Mouse (Mus musculus): Measurements from ENCODE around the gene Frmd4a.
"Not testable (repeated sequence)": the region's sequence is repeated elsewhere in the genome, so short reads cannot be mapped to it uniquely, and the experiment has no call there.

Gene Frmd4a

GRCm38 (mm10) chr2:4222497-4222828 lies 204.9 kb downstream of the Frmd4a start:
- no peak for DNase-seq

DNA sequence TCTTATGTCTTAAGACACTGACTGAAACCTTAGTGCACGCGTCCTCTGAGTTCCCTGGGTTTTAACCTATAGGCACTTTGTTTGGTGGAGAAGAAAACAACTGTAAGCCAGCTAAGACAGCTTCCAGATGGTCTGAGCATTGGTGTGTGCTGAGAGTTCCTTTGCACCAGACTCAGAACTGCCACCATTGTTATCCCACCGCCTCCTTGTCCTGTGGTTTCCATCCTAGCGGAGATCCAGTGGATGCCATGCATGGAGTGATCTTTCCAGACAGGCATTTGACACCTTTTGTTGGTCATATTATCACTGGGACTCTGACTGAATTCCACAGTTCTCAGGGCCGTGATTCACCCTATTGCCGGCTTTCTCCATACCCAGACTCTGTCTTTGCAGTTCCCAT lies 205.8 kb downstream of the Frmd4a start:
- DNase-seq: no peak

DNA sequence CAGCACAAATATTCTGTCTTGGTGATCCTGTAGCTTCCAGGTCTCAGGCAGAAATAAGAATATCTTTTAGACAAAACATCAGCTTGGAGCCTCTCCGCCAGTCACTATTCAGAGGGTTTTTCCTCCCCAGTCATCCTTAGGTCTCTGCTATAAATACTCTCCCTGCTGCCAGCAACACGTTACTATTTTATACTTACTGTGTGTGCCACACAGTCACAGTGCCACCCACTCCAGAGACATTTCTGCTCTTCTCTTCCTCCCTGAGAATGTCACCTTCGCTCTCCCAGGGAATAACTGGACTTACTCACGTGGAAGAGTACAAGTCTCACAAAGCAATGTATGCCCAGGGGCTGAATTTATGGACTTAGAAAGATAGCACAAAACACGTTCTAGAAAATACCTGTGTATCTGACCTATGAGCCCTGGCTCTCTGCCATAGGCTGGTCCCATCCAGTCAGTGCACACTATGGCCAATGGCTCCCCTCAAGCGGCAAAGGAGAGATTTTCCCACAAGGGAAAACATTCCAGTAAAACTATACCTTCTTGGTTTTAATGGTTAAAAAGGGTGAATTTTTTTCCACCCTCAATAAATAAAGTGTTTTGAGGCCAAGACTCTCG lies 209.5 kb downstream of the Frmd4a start:
- DNase-seq: no peak

DNA sequence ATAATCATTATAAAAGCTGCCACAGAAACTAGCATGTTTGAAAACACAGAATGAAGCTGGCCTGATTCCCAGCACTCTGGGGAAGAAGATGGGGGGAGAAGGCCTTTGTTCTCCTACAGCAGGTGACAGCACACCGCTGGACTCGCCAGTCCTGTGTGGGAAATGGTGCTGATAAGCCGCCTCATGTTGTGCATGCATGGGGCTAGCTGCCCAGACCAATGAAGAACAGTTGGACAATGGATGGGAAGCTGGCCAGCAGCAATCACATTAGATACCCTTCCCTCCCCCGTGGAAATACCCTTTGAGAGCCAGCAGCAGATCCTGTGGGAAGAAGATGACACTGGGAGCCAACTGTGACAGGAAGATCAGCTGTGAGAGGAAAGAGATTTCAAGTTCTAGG lies 210.0 kb downstream of the Frmd4a start:
- DNase-seq: peak; percentile 13

GRCm38 (mm10) chr2:4228510-4228909 lies 211.0 kb downstream of the Frmd4a start:
- DNase-seq: no peak

GRCm38 (mm10) chr2:4232335-4232734 lies 214.8 kb downstream of the Frmd4a start:
- DNase-seq: no peak

- no peak for DNase-seq
These were observed 215.3 kb downstream of the Frmd4a start for GRCm38 (mm10) chr2:4232761-4233322.

- DNase-seq: peak; percentile 12
These were observed 220.2 kb downstream of the Frmd4a start for GRCm38 (mm10) chr2:4237686-4238085.

DNA sequence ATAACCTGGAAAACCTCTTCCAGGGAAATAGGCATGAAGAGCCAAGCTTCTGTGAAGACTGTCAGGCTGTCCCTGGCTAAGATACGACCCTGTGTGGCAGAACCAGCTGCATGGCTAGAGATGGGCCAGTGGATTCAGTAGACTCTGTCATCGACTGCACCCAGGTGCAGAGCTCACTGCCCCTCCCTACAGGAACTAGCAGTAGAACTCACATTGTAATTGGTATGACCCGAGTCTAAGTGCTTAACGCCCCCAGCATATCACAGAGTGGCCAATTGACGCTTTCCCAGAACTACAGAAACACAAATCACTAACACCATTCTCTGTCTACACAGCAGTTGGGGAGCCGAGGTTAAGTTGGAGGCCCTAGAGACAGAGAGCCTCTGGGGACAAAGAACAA lies 232.2 kb downstream of the Frmd4a start:
- no peak for DNase-seq

- peak; percentile 11 for DNase-seq
These were observed 235.2 kb downstream of the Frmd4a start for GRCm38 (mm10) chr2:4252541-4253291.

DNA sequence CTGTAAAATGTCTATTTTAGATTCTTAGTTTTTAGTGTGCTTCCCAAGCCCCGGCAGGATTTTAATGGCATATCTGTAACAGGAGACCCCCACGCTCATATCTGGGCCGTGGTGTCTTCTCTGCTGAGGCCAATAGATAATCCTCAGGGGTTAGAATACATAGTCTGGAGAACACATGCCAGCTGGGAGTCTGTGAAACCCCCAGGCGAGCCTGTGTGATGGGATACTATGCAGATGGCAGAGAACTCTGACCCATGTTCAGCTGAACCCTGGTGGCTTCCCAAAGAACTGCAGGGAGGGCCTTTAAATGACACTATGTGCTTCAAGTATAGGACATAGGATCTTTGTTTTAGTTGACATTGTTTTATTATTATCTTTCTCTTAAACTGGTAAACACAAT lies 235.8 kb downstream of the Frmd4a start:
- DNase-seq: peak; percentile 12

DNA sequence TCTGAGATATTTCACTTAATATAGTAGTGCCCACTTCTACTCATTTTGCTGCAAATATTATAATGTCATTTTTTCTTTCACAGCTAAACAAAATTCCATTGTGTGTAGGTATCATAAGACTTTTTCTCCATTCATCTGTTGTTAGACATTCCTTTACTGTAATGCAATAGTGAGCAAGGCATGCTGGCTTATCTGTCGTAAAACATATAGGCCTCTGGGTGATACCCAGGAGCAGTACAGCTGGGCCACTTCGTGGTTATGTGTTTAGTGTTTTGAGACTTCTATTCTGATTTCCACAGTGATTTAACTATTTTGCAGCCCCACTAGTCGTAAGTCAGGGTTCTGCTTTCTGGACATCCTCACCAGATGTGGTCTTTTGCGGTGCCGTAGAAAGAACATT lies 236.6 kb downstream of the Frmd4a start:
- no peak for DNase-seq

DNA sequence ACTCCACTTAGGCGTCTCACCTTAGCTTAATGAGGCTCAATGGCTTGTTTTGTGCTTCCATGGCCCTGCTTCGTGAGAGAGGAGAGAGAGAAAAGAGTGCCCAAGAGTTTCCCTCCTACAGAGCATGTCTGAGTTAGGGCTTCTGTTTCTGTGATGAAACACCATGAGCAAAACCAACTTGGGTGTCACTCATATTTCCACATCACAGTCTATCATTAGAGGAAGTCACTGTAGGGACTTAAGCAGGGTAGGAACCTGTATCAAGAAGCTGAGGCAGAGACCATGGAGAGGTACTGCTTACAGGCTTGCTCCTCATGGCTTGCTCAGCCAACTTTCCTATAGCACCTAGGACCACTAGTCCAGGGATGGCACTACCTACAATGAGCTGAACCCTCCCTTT lies 238.7 kb downstream of the Frmd4a start:
- no peak for DNase-seq

DNA sequence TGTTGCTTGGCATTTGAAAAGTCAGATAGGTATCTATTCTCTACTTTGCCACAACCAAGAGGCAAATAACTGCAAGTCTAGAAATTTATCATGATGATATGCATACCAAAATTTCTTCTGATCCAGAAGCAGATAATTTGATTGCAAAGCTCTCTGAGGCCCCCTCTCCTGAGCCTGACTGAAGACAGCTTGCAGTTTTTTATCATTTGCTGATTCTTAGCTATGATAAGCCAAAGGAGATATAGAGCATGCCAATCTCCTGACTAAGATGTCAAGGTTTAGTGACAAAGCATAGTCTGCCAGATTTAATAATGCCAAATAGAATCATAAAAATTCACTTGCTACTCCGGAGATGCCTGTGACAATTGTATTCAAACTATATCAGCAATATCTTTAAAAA lies 240.1 kb downstream of the Frmd4a start:
- no peak for DNase-seq

DNA sequence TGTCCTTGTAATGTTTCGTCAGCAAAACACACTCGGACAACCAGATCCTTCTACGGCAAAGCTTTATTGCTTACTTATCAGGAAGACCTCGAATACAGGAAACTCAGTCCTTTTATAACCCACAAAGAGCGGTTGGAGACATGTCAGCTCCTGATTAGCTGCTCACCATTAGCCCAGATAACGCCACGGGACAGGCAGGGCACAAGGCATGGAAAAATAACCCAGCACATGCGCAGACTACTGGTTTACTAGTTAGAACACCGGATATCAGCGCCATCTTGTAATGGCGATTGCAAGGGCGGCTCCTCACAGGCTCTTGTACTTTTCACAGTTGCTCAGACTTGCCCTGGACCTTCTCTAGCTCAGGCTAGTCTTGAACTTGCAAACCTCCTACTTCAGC lies 241.3 kb downstream of the Frmd4a start:
- not testable (repeated sequence) for DNase-seq

GRCm38 (mm10) chr2:4260324-4261058 lies 243.0 kb downstream of the Frmd4a start:
- no peak for DNase-seq

- no peak for DNase-seq
These were observed 245.2 kb downstream of the Frmd4a start for GRCm38 (mm10) chr2:4262667-4263066.

GRCm38 (mm10) chr2:4267377-4267776 lies 249.9 kb downstream of the Frmd4a start:
- DNase-seq: no peak

DNA sequence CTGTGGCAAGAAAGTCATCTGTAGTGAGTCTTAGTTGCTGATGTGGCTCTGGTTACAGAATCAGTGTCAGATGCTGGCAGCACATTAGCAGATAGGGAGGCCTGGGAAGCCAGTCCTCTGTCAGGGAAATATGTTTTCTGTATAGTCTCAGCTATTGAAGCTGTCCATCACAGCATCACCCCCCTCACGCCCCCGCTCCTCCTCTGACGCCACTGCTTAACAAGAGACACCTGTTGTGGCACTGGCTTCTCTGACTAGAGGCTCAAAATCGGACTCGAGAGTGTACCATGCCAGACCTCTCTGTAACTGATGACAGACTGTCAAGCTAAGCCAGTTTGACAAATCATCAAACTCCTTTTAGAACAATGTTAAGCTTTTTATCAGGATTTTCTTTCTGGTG lies 265.3 kb downstream of the Frmd4a start:
- no peak for DNase-seq

GRCm38 (mm10) chr2:4285693-4286291 lies 268.3 kb downstream of the Frmd4a start:
- no peak for DNase-seq

DNA sequence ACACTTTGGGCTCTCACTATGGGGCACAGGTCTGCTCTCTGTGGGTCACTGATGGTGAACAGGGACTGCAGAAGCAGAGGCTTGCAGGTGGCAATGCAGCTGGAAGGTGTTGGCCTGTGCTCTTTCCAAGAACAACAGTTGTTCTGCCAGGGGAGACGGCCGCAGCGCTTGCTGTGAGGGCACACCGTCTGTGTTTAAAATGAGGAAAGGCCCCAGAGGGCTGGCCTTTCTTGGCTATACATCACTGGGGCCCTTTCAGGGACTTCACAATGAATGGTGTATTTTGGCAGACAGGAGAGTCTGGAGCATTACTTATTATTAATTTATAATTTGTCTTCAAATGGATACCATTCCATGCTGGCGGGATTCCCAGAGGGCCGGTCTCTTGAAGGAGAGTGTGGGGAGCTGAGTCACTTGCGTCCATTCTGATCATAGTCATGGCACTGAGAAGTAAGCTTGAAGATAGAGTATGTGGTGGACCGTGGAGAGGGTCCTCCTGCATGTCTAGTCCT lies 268.9 kb downstream of the Frmd4a start:
- DNase-seq: no peak

DNA sequence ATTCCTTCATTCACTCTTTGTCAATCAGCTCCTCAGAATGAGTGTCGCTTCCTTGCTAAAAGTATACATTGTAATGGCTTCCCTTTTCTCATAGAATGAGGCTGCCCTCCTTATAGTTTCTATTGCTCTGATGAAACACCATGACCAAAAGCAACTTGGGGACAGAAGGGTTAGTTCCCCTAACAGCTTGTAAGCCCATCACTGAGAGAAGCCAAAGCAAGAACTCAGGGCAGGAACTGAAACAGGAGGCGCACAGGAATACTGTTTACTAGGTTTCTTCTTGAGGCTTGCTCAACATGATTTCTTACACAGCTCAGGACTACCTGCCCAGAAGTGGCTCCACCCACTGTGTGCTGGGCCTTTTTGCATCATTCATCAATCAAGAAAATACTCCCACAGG lies 273.0 kb downstream of the Frmd4a start:
- DNase-seq: no peak

- DNase-seq: no peak
These were observed 273.6 kb downstream of the Frmd4a start for GRCm38 (mm10) chr2:4291100-4291499.
